Mouse (Mus musculus): ENCODE results near the gene Nlrp3. TPM values are rescaled to one million over a fixed set of nuclear protein-coding genes. Genes with fewer than 3 reads are reported as not detected.

Nlrp3 gene
- polyA plus RNA-seq, 1 experiment from 2014 or later = 0.07 TPM

GRCm38 (mm10) chr11:59513556-59513955, 27.8 kb upstream of the Nlrp3 start:
- no peak overlapping the region for H3K4me2 ChIP-seq (replicated peaks; ENCODE audit: low read depth, low read length)
- WGBS = 81% methylated on average over 3 of the region's 3 CpGs
- no peaks in the 10 kb centered on the region for H3K4me1 ChIP-seq (ENCODE audit: insufficient read depth, low read length)
- peaks cover 4% of the 10 kb centered on the region; the same call in 1 of the 2 replicates for H3K36me3 ChIP-seq (ENCODE audit: insufficient read depth, low read length)
- no peak overlapping the region for H3K4me3 ChIP-seq (ENCODE audit: low read length)
- no peak overlapping the region for H3K27ac ChIP-seq (ENCODE audit: low read length)
- H3K9me3 ChIP-seq (ENCODE audit: low read length) = no peaks in the 10 kb centered on the region
- no peaks in the 10 kb centered on the region for H3K27me3 ChIP-seq (ENCODE audit: insufficient read depth, low read length)
- H3K9ac ChIP-seq (replicated peaks; ENCODE audit: low read length) = no peak overlapping the region
- ATAC-seq (ENCODE audit: low FRiP score, low TSS enrichment) = no peak

GRCm38 (mm10) chr11:59514381-59514780, 27.0 kb upstream of the Nlrp3 start:
- Histone ChIP-seq H3K27ac (ENCODE audit: low read length) (no peak overlapping the region), H3K4me1 (ENCODE audit: insufficient read depth, low read length) (peaks cover 4% of the 10 kb centered on the region), H3K36me3 (ENCODE audit: insufficient read depth, low read length) (peaks cover 4% of the 10 kb centered on the region; the same call in 1 of the 2 replicates), H3K4me2 (replicated peaks; ENCODE audit: low read depth, low read length) (no peak overlapping the region), H3K4me3 (ENCODE audit: low read length) (no peak overlapping the region), H3K9ac (replicated peaks; ENCODE audit: low read length) (no peak overlapping the region), H3K9me3 (ENCODE audit: low read length) (no peaks in the 10 kb centered on the region), H3K27me3 (ENCODE audit: insufficient read depth, low read length) (no peaks in the 10 kb centered on the region)
- ATAC-seq (ENCODE audit: low FRiP score, low TSS enrichment) = no peak
- 71% methylated on average over 6 of the region's 6 CpGs for WGBS

- H3K36me3 ChIP-seq (ENCODE audit: insufficient read depth, low read length) = peaks cover 4% of the 10 kb centered on the region; the same call in 1 of the 2 replicates
- WGBS = 55% methylated on average over 3 of the region's 3 CpGs
- H3K4me1 ChIP-seq (ENCODE audit: insufficient read depth, low read length) = peaks cover 8% of the 10 kb centered on the region
- H3K9me3 ChIP-seq (ENCODE audit: low read length) = no peaks in the 10 kb centered on the region
- H3K27ac ChIP-seq (ENCODE audit: low read length) = no peak overlapping the region
- no peak overlapping the region for H3K9ac ChIP-seq (replicated peaks; ENCODE audit: low read length)
- ATAC-seq (ENCODE audit: low FRiP score, low TSS enrichment) = no peak
- H3K4me3 ChIP-seq (ENCODE audit: low read length) = no peak overlapping the region
- no peaks in the 10 kb centered on the region for H3K27me3 ChIP-seq (ENCODE audit: insufficient read depth, low read length)
- no peak overlapping the region for H3K4me2 ChIP-seq (replicated peaks; ENCODE audit: low read depth, low read length)
Measured at GRCm38 (mm10) chr11:59514789-59515188, 26.6 kb upstream of the Nlrp3 start.

GRCm38 (mm10) chr11:59517441-59517840, 23.9 kb upstream of the Nlrp3 start:
- WGBS = 90% methylated on average over 1 of the region's 1 CpGs
- Histone ChIP-seq H3K27ac (ENCODE audit: low read length) (no peak overlapping the region), H3K9me3 (ENCODE audit: low read length) (no peaks in the 10 kb centered on the region), H3K4me3 (ENCODE audit: low read length) (no peak overlapping the region), H3K27me3 (ENCODE audit: insufficient read depth, low read length) (no peaks in the 10 kb centered on the region), H3K36me3 (ENCODE audit: insufficient read depth, low read length) (no peaks in the 10 kb centered on the region), H3K4me1 (ENCODE audit: insufficient read depth, low read length) (peaks cover 10% of the 10 kb centered on the region), H3K9ac (replicated peaks; ENCODE audit: low read length) (no peak overlapping the region), H3K4me2 (replicated peaks; ENCODE audit: low read depth, low read length) (no peak overlapping the region)
- ATAC-seq (ENCODE audit: low FRiP score, low TSS enrichment) = no peak

- no peak overlapping the region for H3K27ac ChIP-seq (ENCODE audit: low read length)
- no peaks in the 10 kb centered on the region for H3K27me3 ChIP-seq (ENCODE audit: insufficient read depth, low read length)
- peaks cover 10% of the 10 kb centered on the region for H3K4me1 ChIP-seq (ENCODE audit: insufficient read depth, low read length)
- WGBS = 61% methylated on average over 10 of the region's 10 CpGs
- no peaks in the 10 kb centered on the region for H3K9me3 ChIP-seq (ENCODE audit: low read length)
- no peak overlapping the region for H3K9ac ChIP-seq (replicated peaks; ENCODE audit: low read length)
- H3K36me3 ChIP-seq (ENCODE audit: insufficient read depth, low read length) = no peaks in the 10 kb centered on the region
- no peak overlapping the region for H3K4me2 ChIP-seq (replicated peaks; ENCODE audit: low read depth, low read length)
- no peak for ATAC-seq (ENCODE audit: low FRiP score, low TSS enrichment)
- H3K4me3 ChIP-seq (ENCODE audit: low read length) = no peak overlapping the region
Measured at GRCm38 (mm10) chr11:59518226-59518625, 23.1 kb upstream of the Nlrp3 start.

- Histone ChIP-seq H3K9ac (replicated peaks; ENCODE audit: low read length) (no peak overlapping the region), H3K27me3 (ENCODE audit: insufficient read depth, low read length) (no peaks in the 10 kb centered on the region), H3K27ac (ENCODE audit: low read length) (no peak overlapping the region), H3K4me3 (ENCODE audit: low read length) (no peak overlapping the region), H3K9me3 (ENCODE audit: low read length) (no peaks in the 10 kb centered on the region), H3K4me2 (replicated peaks; ENCODE audit: low read depth, low read length) (no peak overlapping the region), H3K36me3 (ENCODE audit: insufficient read depth, low read length) (no peaks in the 10 kb centered on the region), H3K4me1 (ENCODE audit: insufficient read depth, low read length) (peaks cover 10% of the 10 kb centered on the region)
- ATAC-seq (ENCODE audit: low FRiP score, low TSS enrichment) = no peak
- 66% methylated on average over 6 of the region's 6 CpGs for WGBS
Measured at GRCm38 (mm10) chr11:59519741-59520495, 21.4 kb upstream of the Nlrp3 start.

- 100% methylated on average over 2 of the region's 2 CpGs for WGBS
- H3K4me3 ChIP-seq (ENCODE audit: low read length) = no peak overlapping the region
- peaks cover 8% of the 10 kb centered on the region for H3K4me1 ChIP-seq (ENCODE audit: insufficient read depth, low read length)
- no peak for ATAC-seq (ENCODE audit: low FRiP score, low TSS enrichment)
- no peaks in the 10 kb centered on the region for H3K9me3 ChIP-seq (ENCODE audit: low read length)
- H3K36me3 ChIP-seq (ENCODE audit: insufficient read depth, low read length) = no peaks in the 10 kb centered on the region
- H3K27ac ChIP-seq (ENCODE audit: low read length) = no peak overlapping the region
- H3K27me3 ChIP-seq (ENCODE audit: insufficient read depth, low read length) = no peaks in the 10 kb centered on the region
- no peak overlapping the region for H3K9ac ChIP-seq (replicated peaks; ENCODE audit: low read length)
- H3K4me2 ChIP-seq (replicated peaks; ENCODE audit: low read depth, low read length) = no peak overlapping the region
Measured at GRCm38 (mm10) chr11:59524150-59524549, 17.2 kb upstream of the Nlrp3 start.

- Histone ChIP-seq H3K4me2 (replicated peaks; ENCODE audit: low read depth, low read length) (no peak overlapping the region), H3K27ac (ENCODE audit: low read length) (no peak overlapping the region), H3K27me3 (ENCODE audit: insufficient read depth, low read length) (no peaks in the 10 kb centered on the region), H3K4me3 (ENCODE audit: low read length) (no peak overlapping the region), H3K9ac (replicated peaks; ENCODE audit: low read length) (no peak overlapping the region), H3K9me3 (ENCODE audit: low read length) (no peaks in the 10 kb centered on the region), H3K36me3 (ENCODE audit: insufficient read depth, low read length) (no peaks in the 10 kb centered on the region), H3K4me1 (ENCODE audit: insufficient read depth, low read length) (no peaks in the 10 kb centered on the region)
- ATAC-seq (ENCODE audit: low FRiP score, low TSS enrichment) = no peak
- 5% methylated on average over 10 of the region's 10 CpGs for WGBS
Measured at GRCm38 (mm10) chr11:59525237-59525636, 16.1 kb upstream of the Nlrp3 start.

- ATAC-seq (ENCODE audit: low FRiP score, low TSS enrichment) = no peak
- H3K9me3 ChIP-seq (ENCODE audit: low read length) = no peaks in the 10 kb centered on the region
- WGBS = 44% methylated on average over 8 of the region's 8 CpGs
- H3K4me2 ChIP-seq (replicated peaks; ENCODE audit: low read depth, low read length) = no peak within 1 kb of the TSS
- H3K4me3 ChIP-seq (ENCODE audit: low read length) = no peak within 1 kb of the TSS
- H3K36me3 ChIP-seq (ENCODE audit: insufficient read depth, low read length) = no peaks in the 10 kb centered on the region
- peaks cover 9% of the 10 kb centered on the region for H3K4me1 ChIP-seq (ENCODE audit: insufficient read depth, low read length)
- H3K27me3 ChIP-seq (ENCODE audit: insufficient read depth, low read length) = no peaks in the 10 kb centered on the region
- no peak within 1 kb of the TSS for H3K9ac ChIP-seq (replicated peaks; ENCODE audit: low read length)
- no peak within 1 kb of the TSS for H3K27ac ChIP-seq (ENCODE audit: low read length)
Measured at GRCm38 (mm10) chr11:59526472-59527080, 14.8 kb upstream of the Nlrp3 start, which contains the start of gene Zkscan17. Gene Zkscan17 (minus strand): TSS chr11:59526751.

GRCm38 (mm10) chr11:59530221-59530620, 11.1 kb upstream of the Nlrp3 start:
- 67% methylated on average over 5 of the region's 5 CpGs for WGBS
- H3K4me1 ChIP-seq (ENCODE audit: insufficient read depth, low read length) = peaks cover 12% of the 10 kb centered on the region
- H3K27ac ChIP-seq (ENCODE audit: low read length) = no peak overlapping the region
- no peak overlapping the region for H3K4me2 ChIP-seq (replicated peaks; ENCODE audit: low read depth, low read length)
- no peak for ATAC-seq (ENCODE audit: low FRiP score, low TSS enrichment)
- no peak overlapping the region for H3K9ac ChIP-seq (replicated peaks; ENCODE audit: low read length)
- H3K9me3 ChIP-seq (ENCODE audit: low read length) = no peaks in the 10 kb centered on the region
- no peaks in the 10 kb centered on the region for H3K36me3 ChIP-seq (ENCODE audit: insufficient read depth, low read length)
- no peaks in the 10 kb centered on the region for H3K27me3 ChIP-seq (ENCODE audit: insufficient read depth, low read length)
- no peak overlapping the region for H3K4me3 ChIP-seq (ENCODE audit: low read length)
